Mouse (Mus musculus) midbrain, embryonic 14.5 days (tissue): ENCODE results near the gene Sergef. TPM values are rescaled to one million over a fixed set of nuclear protein-coding genes. Genes with fewer than 3 reads are reported as not detected.

Experiments used
- ATAC-seq: fragments of 200-750 bp; cut with Nextera tagmentation; 2 replicates; pipeline ENCODE4 v1.8.0; 2017; ENCODE audit warnings: moderate number of reproducible peaks, moderate library complexity; ENCODE audit not compliant: low FRiP score, low TSS enrichment
- DNase-seq: peaks from one replicate; pipeline ENCODE4 v3.0.0-alpha.2; 2015
- H3K27ac ChIP-seq: fragments of 300-500 bp; sonication (generic); replicated peaks from 2 replicates; pipeline ENCODE4 v1.5.1; 2014; ENCODE audit warnings: mild to moderate bottlenecking, low read depth, low read length, moderate library complexity
- H3K27me3 ChIP-seq: fragments of 300-500 bp; sonication (generic); 2 replicates; pipeline ENCODE4 v1.6.1; 2014; ENCODE audit warnings: low read length, control low read depth, mixed read lengths; ENCODE audit not compliant: control insufficient read depth, insufficient read depth
- H3K36me3 ChIP-seq: fragments of 300-500 bp; sonication (generic); 2 replicates; pipeline ENCODE4 v1.6.1; 2014; ENCODE audit warnings: low read length, control low read depth; ENCODE audit not compliant: control insufficient read depth, insufficient read depth
- H3K4me1 ChIP-seq: fragments of 300-500 bp; sonication (generic); 2 replicates; pipeline ENCODE4 v1.6.1; 2014; ENCODE audit warnings: mild to moderate bottlenecking, antibody characterized with exemption, low read length, control low read depth; ENCODE audit not compliant: control insufficient read depth, insufficient read depth
- H3K4me2 ChIP-seq: fragments of 300-500 bp; sonication (generic); 2 replicates; pipeline ENCODE4 v1.6.1; 2014; ENCODE audit warnings: mild to moderate bottlenecking, low read length, moderate library complexity
- H3K4me3 ChIP-seq: fragments of 300-500 bp; sonication (generic); replicated peaks from 2 replicates; pipeline ENCODE4 v1.5.1; 2014; ENCODE audit warnings: low read depth, low read length
- H3K9ac ChIP-seq: fragments of 300-500 bp; sonication (generic); replicated peaks from 2 replicates; pipeline ENCODE4 v1.6.1; 2014; ENCODE audit warnings: mild to moderate bottlenecking, low read length, moderate library complexity
- H3K9me3 ChIP-seq: fragments of 300-500 bp; sonication (generic); 2 replicates; pipeline ENCODE4 v1.6.1; 2016; ENCODE audit warnings: low read length, control low read depth, mixed read lengths; ENCODE audit not compliant: control insufficient read depth
- WGBS: fragments of 180-500 bp; shearing (Covaris S2); extraction: QIAGEN DNeasy Blood & Tissue Kit; methylation state at CpG from one replicate; pipeline ENCODE4 v1.1.7; 2014; 5-methylcytosine and 5-hydroxymethylcytosine counted together
- polyA plus RNA-seq: library from polyadenylated mRNA; unstranded; fragments of >200 nt; fragmentation: Nextera tagmentation; extraction: Ambion mirVana; gene quantifications from 2 replicates; pipeline ENCODE4 v1.2.1, GENCODE M21; 2014

Gene Sergef
- polyA plus RNA-seq, 1 experiment from 2014 or later = 31.1 TPM

GRCm38 (mm10) chr7:46521794-46522193 is 117.8 kb downstream of the Sergef start:
- ATAC-seq = no peak
- WGBS = 93% methylated on average over 17 of the region's 17 CpGs
- Histone ChIP-seq H3K4me1 (no peaks in the 10 kb centered on the region), H3K36me3 (no peaks in the 10 kb centered on the region), H3K27me3 (no peaks in the 10 kb centered on the region), H3K9ac (no peak overlapping the region), H3K9me3 (no peaks in the 10 kb centered on the region), H3K4me3 (no peak overlapping the region), H3K4me2 (no peak overlapping the region), H3K27ac (no peak overlapping the region)
- no peak for DNase-seq

GRCm38 (mm10) chr7:46519148-46519547 is 120.5 kb downstream of the Sergef start:
- H3K27ac ChIP-seq = peak overlapping the region; percentile 32; the same call in 1 of the 2 replicates
- H3K4me2 ChIP-seq = no peak overlapping the region
- H3K9me3 ChIP-seq = no peaks in the 10 kb centered on the region
- 61% methylated on average over 11 of the region's 11 CpGs for WGBS
- H3K36me3 ChIP-seq = no peaks in the 10 kb centered on the region
- no peak overlapping the region for H3K9ac ChIP-seq
- no peaks in the 10 kb centered on the region for H3K4me1 ChIP-seq
- ATAC-seq (no peak), DNase-seq (peak; percentile 29)
- no peak overlapping the region for H3K4me3 ChIP-seq
- H3K27me3 ChIP-seq = no peaks in the 10 kb centered on the region

GRCm38 (mm10) chr7:46517158-46517557 is 122.4 kb downstream of the Sergef start:
- no peak overlapping the region for H3K9ac ChIP-seq
- WGBS = 53% methylated on average over 5 of the region's 5 CpGs
- no peaks in the 10 kb centered on the region for H3K36me3 ChIP-seq
- H3K27me3 ChIP-seq = no peaks in the 10 kb centered on the region
- no peak overlapping the region for H3K4me2 ChIP-seq
- H3K4me3 ChIP-seq = no peak overlapping the region
- no peak overlapping the region for H3K27ac ChIP-seq
- H3K4me1 ChIP-seq = no peaks in the 10 kb centered on the region
- no peaks in the 10 kb centered on the region for H3K9me3 ChIP-seq
- DNase-seq (no peak), ATAC-seq (no peak; the same call in 1 of the 2 replicates)

- no peak for ATAC-seq
- WGBS = 82% methylated on average over 5 of the region's 5 CpGs
- no peaks in the 10 kb centered on the region for H3K27me3 ChIP-seq
- H3K36me3 ChIP-seq = no peaks in the 10 kb centered on the region
- no peaks in the 10 kb centered on the region for H3K9me3 ChIP-seq
- no peak overlapping the region for H3K4me3 ChIP-seq
- no peaks in the 10 kb centered on the region for H3K4me1 ChIP-seq
- no peak overlapping the region for H3K9ac ChIP-seq
- DNase-seq = no peak
- H3K27ac ChIP-seq = no peak overlapping the region
- no peak overlapping the region for H3K4me2 ChIP-seq
Observed at GRCm38 (mm10) chr7:46515960-46516359, 123.6 kb downstream of the Sergef start.

- Histone ChIP-seq H3K9ac (no peak overlapping the region), H3K9me3 (no peaks in the 10 kb centered on the region), H3K4me2 (no peak overlapping the region), H3K27me3 (no peaks in the 10 kb centered on the region), H3K27ac (no peak overlapping the region), H3K36me3 (no peaks in the 10 kb centered on the region), H3K4me1 (no peaks in the 10 kb centered on the region), H3K4me3 (no peak overlapping the region)
- WGBS = 94% methylated on average over 8 of the region's 8 CpGs
- DNase-seq = no peak
- ATAC-seq = no peak
Observed at GRCm38 (mm10) chr7:46514981-46515380, 124.6 kb downstream of the Sergef start.

- ATAC-seq = no peak
- H3K27ac ChIP-seq = no peak overlapping the region
- H3K9ac ChIP-seq = no peak overlapping the region
- no peaks in the 10 kb centered on the region for H3K27me3 ChIP-seq
- DNase-seq = no peak
- H3K4me2 ChIP-seq = no peak overlapping the region
- H3K4me3 ChIP-seq = no peak overlapping the region
- 83% methylated on average over 8 of the region's 8 CpGs for WGBS
- H3K4me1 ChIP-seq = peaks cover 11% of the 10 kb centered on the region
- no peaks in the 10 kb centered on the region for H3K9me3 ChIP-seq
- H3K36me3 ChIP-seq = no peaks in the 10 kb centered on the region
Observed at GRCm38 (mm10) chr7:46513562-46513961, 126.0 kb downstream of the Sergef start.

GRCm38 (mm10) chr7:46512792-46513191 is 126.8 kb downstream of the Sergef start:
- Histone ChIP-seq H3K27me3 (no peaks in the 10 kb centered on the region), H3K9me3 (no peaks in the 10 kb centered on the region), H3K36me3 (no peaks in the 10 kb centered on the region), H3K4me2 (no peak overlapping the region), H3K4me1 (peaks cover 11% of the 10 kb centered on the region), H3K9ac (no peak overlapping the region; the same call in 1 of the 2 replicates), H3K4me3 (no peak overlapping the region), H3K27ac (no peak overlapping the region)
- no peak for DNase-seq
- no peak for ATAC-seq
- 82% methylated on average over 5 of the region's 5 CpGs for WGBS

GRCm38 (mm10) chr7:46510806-46511205 is 128.8 kb downstream of the Sergef start:
- Histone ChIP-seq H3K4me1 (peaks cover 11% of the 10 kb centered on the region), H3K27me3 (no peaks in the 10 kb centered on the region), H3K4me2 (no peak overlapping the region), H3K9ac (no peak overlapping the region), H3K27ac (no peak overlapping the region), H3K9me3 (no peaks in the 10 kb centered on the region), H3K4me3 (no peak overlapping the region), H3K36me3 (no peaks in the 10 kb centered on the region)
- WGBS = 69% methylated on average over 2 of the region's 2 CpGs
- ATAC-seq (no peak), DNase-seq (no peak)

- no peaks in the 10 kb centered on the region for H3K36me3 ChIP-seq
- DNase-seq = peak; percentile 74
- peak overlapping the region; percentile 44 for H3K4me2 ChIP-seq
- peak overlapping the region; percentile 58 for H3K27ac ChIP-seq
- H3K9me3 ChIP-seq = no peaks in the 10 kb centered on the region
- H3K27me3 ChIP-seq = no peaks in the 10 kb centered on the region
- H3K4me1 ChIP-seq = peaks cover 11% of the 10 kb centered on the region
- H3K9ac ChIP-seq = no peak overlapping the region
- no peak overlapping the region for H3K4me3 ChIP-seq
- 20% methylated on average over 24 of the region's 24 CpGs for WGBS
- peak; percentile 82 for ATAC-seq
Observed at GRCm38 (mm10) chr7:46509391-46510310, 130.0 kb downstream of the Sergef start.
